Mouse (Mus musculus) kidney, postnatal 0 days (tissue): ENCODE results near the gene Ano8. TPM values are rescaled to one million over a fixed set of nuclear protein-coding genes. Genes with fewer than 3 reads are reported as not detected.

Experiments
- ATAC-seq: fragments of 200-750 bp; cut with Nextera tagmentation; replicated peaks from 2 replicates; pipeline ENCODE4 v1.8.0; 2017; ENCODE audit warnings: low read depth, moderate number of reproducible peaks, moderate TSS enrichment, moderate library complexity; ENCODE audit not compliant: low FRiP score
- DNase-seq: peaks from one replicate; pipeline ENCODE4 v3.0.0-alpha.2; 2016; ENCODE audit warnings: low spot score
- H3K27ac ChIP-seq: fragments of 300-500 bp; sonication (generic); 2 replicates; pipeline ENCODE4 v1.5.1; 2014; ENCODE audit warnings: mild to moderate bottlenecking
- H3K27me3 ChIP-seq: fragments of 300-500 bp; sonication (generic); 2 replicates; pipeline ENCODE4 v1.6.1; 2014; ENCODE audit warnings: low read length, mixed read lengths; ENCODE audit not compliant: insufficient read depth
- H3K36me3 ChIP-seq: fragments of 300-500 bp; sonication (generic); 2 replicates; pipeline ENCODE4 v1.6.1; 2014; ENCODE audit warnings: low read length, mixed read lengths; ENCODE audit not compliant: insufficient read depth
- H3K4me1 ChIP-seq: fragments of 300-500 bp; sonication (generic); replicated peaks from 2 replicates; pipeline ENCODE4 v1.6.1; 2014; ENCODE audit warnings: antibody characterized with exemption, low read length, mixed read lengths; ENCODE audit not compliant: insufficient read depth
- H3K4me2 ChIP-seq: fragments of 300-500 bp; sonication (generic); 2 replicates; pipeline ENCODE4 v1.6.1; 2014; ENCODE audit warnings: mild to moderate bottlenecking, low read length, moderate library complexity, mixed read lengths
- H3K4me3 ChIP-seq: fragments of 300-500 bp; sonication (generic); replicated peaks from 2 replicates; pipeline ENCODE4 v1.5.1; 2014; ENCODE audit warnings: low read depth, low read length
- H3K9ac ChIP-seq: fragments of 300-500 bp; sonication (generic); 2 replicates; pipeline ENCODE4 v1.6.1; 2014; ENCODE audit warnings: low read depth, low read length
- H3K9me3 ChIP-seq: fragments of 300-500 bp; sonication (generic); replicated peaks from 2 replicates; pipeline ENCODE4 v1.6.1; 2016; ENCODE audit warnings: low read length, inconsistent platforms, mixed read lengths
- CTCF ChIP-seq: IDR thresholded peaks from 2 replicates; pipeline ENCODE4 v1.5.1; 2016; ENCODE audit warnings: antibody characterized with exemption, low read depth, mild to moderate bottlenecking, moderate library complexity
- WGBS: fragments of 180-500 bp; shearing (Covaris S2); extraction: QIAGEN DNeasy Blood & Tissue Kit; methylation state at CpG from one replicate; pipeline ENCODE4 v1.1.7; 2014; 5-methylcytosine and 5-hydroxymethylcytosine counted together
- polyA plus RNA-seq: library from polyadenylated mRNA; unstranded; fragments of >200 nt; fragmentation: Nextera tagmentation; extraction: Ambion mirVana; gene quantifications from 2 replicates; pipeline ENCODE4 v1.2.1, GENCODE M21; 2015

Ano8 gene
- polyA plus RNA-seq, 1 experiment from 2014 or later = 1.4 TPM

DNA sequence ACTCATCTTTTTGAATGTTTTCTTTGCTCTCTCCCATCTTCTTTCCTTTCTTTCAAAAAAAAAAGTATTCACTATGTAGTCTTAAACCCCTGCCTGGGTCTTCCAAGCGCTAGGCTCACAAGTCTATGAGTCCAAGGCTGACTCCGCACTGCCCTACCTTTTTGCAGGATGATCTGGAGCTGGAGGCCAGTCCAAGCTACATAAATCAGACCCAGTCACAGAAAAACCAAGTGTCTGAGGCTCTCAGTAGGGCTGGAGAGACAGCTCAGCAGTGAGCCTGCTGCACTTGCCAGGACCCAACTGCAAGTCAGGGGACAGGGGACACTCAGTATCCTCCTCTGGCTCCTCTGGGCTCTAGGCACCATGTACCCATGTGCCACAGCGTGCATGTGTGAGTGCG is 18.6 kb upstream of the Ano8 start:
- no peak for DNase-seq
- no peak for TF ChIP-seq CTCF

DNA sequence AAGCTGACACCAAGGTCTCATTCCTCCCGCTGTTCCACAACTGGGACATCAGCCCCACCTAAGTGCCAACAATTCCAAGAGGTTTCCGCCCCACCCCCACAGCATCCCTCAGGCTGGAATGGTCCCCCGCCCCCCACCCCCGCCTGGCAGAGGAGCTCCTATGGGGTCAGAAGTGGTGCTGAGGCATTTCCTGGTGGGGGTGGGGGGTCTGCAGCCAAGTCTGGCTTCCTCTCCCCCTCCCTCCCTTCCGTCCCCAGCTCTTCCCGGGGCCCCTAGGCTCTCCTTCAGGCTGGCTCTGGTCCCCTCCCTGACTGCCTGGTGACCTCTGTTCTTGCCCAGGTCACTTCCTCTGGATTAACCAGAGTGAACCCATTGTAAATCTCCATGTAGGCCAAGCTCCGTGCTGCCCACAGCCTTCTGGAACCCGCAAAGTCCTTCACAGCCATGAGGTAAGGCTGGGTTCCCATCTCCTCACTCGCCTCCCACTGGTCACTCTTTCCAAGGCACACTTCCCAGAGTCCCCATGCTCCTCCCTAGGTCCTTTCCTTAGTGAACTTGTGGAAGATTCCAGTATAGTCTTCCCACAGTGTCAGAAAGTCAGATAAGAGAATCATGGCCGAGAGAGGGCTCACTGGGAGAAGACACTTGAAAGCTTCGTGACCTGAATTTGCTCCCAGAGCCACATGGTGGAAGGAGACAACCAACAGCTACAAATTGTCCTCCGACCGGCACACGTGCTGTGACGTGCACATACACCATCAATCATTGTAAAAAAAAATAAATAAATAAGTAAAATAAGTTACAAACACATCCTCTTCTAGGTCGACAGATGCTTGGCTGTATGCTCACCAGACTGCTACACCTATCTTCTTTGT is 13.3 kb upstream of the Ano8 start:
- Histone ChIP-seq H3K27me3 (no peaks in the 10 kb centered on the region), H3K9ac (no peak overlapping the region), H3K9me3 (no peaks in the 10 kb centered on the region), H3K4me1 (peaks cover 28% of the 10 kb centered on the region), H3K4me2 (peak overlapping the region; percentile 18; the same call in 1 of the 2 replicates), H3K27ac (peak overlapping the region; percentile 90), H3K36me3 (peaks cover under 1% of the 10 kb centered on the region; the same call in 1 of the 2 replicates), H3K4me3 (no peak overlapping the region)
- WGBS = 27% methylated on average over 14 of the region's 16 CpGs
- DNase-seq (peak; percentile 68), ATAC-seq (peak; percentile 20; the same call in 1 of the 2 replicates)
- no peak for TF ChIP-seq CTCF

More for the DNA sequence above, 18.6 kb upstream of the Ano8 start:
- Histone ChIP-seq H3K27me3 (peaks cover 17% of the 10 kb centered on the region; the same call in 1 of the 2 replicates), H3K36me3 (no peaks in the 10 kb centered on the region), H3K9ac (no peak overlapping the region), H3K27ac (no peak overlapping the region), H3K9me3 (no peaks in the 10 kb centered on the region), H3K4me1 (0 out of 2 replicates have a peak, but pooled peaks cover 6% of the 10 kb centered on the region), H3K4me3 (no peak overlapping the region), H3K4me2 (no peak overlapping the region)
- WGBS = 78% methylated on average over 4 of the region's 4 CpGs
- ATAC-seq = no peak

DNA sequence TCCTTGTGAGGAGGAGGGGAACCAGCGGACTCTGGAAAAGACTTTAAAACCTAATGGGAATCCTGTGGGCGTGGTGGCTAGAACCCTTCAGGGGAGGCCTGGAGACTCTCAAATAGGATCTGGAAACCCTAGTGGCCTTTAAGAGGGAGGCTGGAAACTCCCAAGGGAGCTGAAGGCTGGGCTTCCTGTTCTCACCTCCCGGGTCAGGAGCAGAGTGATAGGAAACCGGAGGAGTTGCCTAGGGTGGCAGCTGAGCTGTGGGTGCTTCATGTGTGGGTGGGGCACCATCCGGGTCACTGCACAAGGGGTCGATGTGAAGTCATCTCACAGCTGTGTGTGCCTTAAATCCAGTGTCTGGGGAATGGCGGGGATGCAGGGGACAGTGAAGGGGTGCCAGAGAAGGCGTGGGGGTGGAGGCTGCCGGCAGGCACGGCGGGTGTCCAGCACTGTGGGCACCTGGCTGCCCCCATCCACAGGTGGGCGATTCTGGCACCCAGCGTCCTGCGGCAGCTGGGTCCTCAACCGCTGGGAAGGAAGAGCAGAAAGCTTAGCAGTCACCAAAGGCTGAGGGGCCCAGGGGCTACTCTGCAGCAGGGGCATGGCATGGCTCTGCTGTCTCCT is 12.2 kb upstream of the Ano8 start:
- Histone ChIP-seq H3K9ac (no peak overlapping the region), H3K4me2 (peak overlapping the region; percentile 18; the same call in 1 of the 2 replicates), H3K4me1 (peaks cover 28% of the 10 kb centered on the region), H3K4me3 (no peak overlapping the region), H3K9me3 (no peaks in the 10 kb centered on the region), H3K36me3 (peaks cover 5% of the 10 kb centered on the region), H3K27ac (peak overlapping the region; percentile 90), H3K27me3 (no peaks in the 10 kb centered on the region)
- DNase-seq (peak; percentile 78), ATAC-seq (peak; percentile 38)
- 3% methylated on average over 15 of the region's 15 CpGs for WGBS
- no peak; the same call in 1 of the 2 replicates for TF ChIP-seq CTCF

DNA sequence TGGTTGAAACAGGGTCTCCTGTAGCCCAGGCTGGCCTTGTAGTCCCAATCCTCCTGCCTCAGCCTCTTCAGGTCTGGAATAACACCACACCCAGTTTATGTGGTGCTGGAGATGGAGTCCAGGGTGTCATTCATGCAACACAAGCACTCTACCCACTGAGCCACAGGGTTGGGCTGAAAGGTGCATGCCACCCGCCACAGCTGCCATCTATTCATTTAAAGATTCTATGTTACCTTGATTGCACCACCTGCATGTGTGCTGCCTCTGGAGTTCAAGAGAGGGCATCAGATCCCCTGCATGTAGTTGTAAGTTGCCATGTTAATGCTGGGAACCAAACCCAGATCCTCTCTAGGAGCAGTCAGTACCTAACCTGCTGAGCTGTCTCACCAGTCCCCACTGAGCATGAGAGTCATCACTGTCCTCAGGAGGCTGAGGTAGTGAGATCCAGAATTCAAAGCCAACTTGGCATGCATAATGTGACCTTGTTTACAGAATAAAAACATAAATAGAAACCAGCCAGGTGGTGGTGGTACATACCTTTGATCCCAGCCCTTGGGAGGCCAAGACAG is 11.4 kb upstream of the Ano8 start:
- TF ChIP-seq CTCF = no peak
- Histone ChIP-seq H3K4me3 (no peak overlapping the region), H3K9me3 (no peaks in the 10 kb centered on the region), H3K27ac (peak overlapping the region; percentile 80), H3K4me1 (peaks cover 28% of the 10 kb centered on the region), H3K4me2 (no peak overlapping the region), H3K27me3 (no peaks in the 10 kb centered on the region), H3K9ac (no peak overlapping the region), H3K36me3 (peaks cover 11% of the 10 kb centered on the region)
- no peak for ATAC-seq
- WGBS = 88% methylated on average over 1 of the region's 1 CpGs
- no peak for DNase-seq

DNA sequence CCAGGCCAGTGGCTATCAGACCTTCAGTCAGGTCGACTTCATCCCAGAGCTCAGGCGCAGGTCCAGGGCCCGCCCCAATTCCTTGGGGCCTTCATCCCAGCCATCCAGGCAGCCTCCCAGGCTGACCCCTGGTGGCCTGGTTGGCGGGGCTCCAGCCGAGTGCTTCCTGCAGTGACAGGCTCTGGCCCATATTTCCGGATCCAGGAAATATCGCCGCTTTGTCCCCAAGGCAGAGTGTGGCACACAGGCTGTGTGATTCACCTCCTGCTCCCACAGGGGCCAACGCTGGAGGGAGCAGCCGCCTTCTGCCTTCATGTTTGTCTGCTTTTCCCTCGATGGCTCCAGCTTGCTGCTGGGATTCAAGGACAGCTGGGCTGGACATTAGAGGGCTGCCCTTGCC is 10.7 kb upstream of the Ano8 start:
- no peak overlapping the region for H3K4me3 ChIP-seq
- H3K27me3 ChIP-seq = no peaks in the 10 kb centered on the region
- peak; percentile 54; the same call in 1 of the 2 replicates for TF ChIP-seq CTCF
- no peaks in the 10 kb centered on the region for H3K9me3 ChIP-seq
- no peak overlapping the region for H3K4me2 ChIP-seq
- peaks cover 12% of the 10 kb centered on the region for H3K36me3 ChIP-seq
- DNase-seq (peak; percentile 75), ATAC-seq (no peak; the same call in 1 of the 2 replicates)
- peaks cover 28% of the 10 kb centered on the region for H3K4me1 ChIP-seq
- 17% methylated on average over 11 of the region's 11 CpGs for WGBS
- peak overlapping the region; percentile 80 for H3K27ac ChIP-seq
- no peak overlapping the region for H3K9ac ChIP-seq

DNA sequence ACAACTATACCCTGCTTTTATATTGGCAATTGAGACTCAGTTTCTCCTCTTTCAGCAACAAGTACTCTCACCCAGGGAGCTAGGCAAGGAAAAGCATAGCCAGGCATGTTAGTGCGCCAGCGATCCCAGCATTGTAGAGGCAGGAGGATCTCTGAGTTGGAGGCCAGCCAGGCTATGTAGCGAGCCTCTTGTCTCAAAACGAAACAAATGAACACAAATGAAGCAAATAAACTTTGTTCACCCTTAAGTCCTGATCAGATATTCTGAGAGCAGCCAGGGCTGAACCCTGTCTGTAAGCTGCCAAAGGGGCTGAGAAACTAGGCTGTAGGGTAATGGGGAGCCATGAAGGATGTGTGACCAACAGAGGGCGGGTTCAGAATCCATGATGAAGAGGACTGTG is 10.0 kb upstream of the Ano8 start:
- peak overlapping the region; percentile 80 for H3K27ac ChIP-seq
- 70% methylated on average over 5 of the region's 5 CpGs for WGBS
- no peak for ATAC-seq
- no peak overlapping the region for H3K4me2 ChIP-seq
- DNase-seq = no peak
- H3K36me3 ChIP-seq = peaks cover 13% of the 10 kb centered on the region
- no peaks in the 10 kb centered on the region for H3K27me3 ChIP-seq
- TF ChIP-seq CTCF = peak; percentile 15; the same call in 1 of the 2 replicates
- H3K9me3 ChIP-seq = no peaks in the 10 kb centered on the region
- H3K4me3 ChIP-seq = no peak overlapping the region
- peaks cover 28% of the 10 kb centered on the region for H3K4me1 ChIP-seq
- no peak overlapping the region for H3K9ac ChIP-seq
